Mouse (Mus musculus): ENCODE measurements around the gene Spata31d1c.

DNA sequence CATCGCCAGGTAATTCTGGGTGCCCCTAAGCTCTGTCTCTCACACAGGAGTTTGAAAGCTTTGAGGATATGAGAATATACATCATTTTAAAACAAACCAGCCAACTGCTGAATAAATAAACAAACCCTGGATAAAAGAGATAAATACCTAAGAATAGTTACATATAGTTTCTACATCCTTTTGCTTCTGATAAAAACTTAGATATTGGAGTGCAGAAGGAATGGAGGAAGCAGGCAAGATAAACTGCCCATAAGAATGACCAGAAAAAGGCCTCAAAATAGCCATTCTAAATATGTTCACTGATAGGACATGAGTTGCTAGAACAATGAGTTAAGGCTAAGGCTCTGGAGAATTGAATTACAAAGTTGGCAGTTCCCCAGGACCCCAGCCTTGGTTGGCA lies 26.1 kb upstream of the Spata31d1c start:
- TF ChIP-seq CTCF (IDR thresholded peaks at IDR 0.05; ENCODE audit: low read depth): no peak
- no peak for TF ChIP-seq EP300 (IDR thresholded peaks at IDR 0.05; ENCODE audit: low read depth)
